Mouse (Mus musculus): Measurements from ENCODE around the gene Llcfc1.
A peak's percentile ranks its signal among the peaks of the same experiment; 100 is the strongest.

Gene Llcfc1

DNA sequence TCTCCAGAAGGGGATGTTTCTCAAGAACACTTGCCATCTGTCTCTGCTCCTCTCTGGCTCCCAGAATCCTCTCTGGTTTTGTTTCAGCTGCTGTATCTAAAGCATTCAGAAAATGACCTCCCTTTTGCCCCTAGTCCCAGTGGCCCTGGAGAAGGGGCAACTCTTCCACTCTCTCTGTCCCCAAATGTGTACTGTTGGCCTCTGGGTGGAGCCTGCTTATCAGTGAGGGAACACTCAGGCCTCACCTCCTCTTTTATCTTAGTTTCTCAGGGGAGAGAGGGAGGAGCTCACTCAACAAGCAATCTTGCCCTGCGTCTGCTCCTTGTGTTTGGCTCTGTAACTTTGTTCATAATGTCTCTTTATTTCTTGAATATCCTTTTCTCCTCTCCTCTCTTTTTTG is 19.9 kb downstream of the Llcfc1 start, which contains the start of gene Kel:
Gene Kel (minus strand): TSS at position 217 of the 400 bp plus-strand sequence.
- DNase-seq (ENCODE audit: low read depth), result peak; percentile 35

DNA sequence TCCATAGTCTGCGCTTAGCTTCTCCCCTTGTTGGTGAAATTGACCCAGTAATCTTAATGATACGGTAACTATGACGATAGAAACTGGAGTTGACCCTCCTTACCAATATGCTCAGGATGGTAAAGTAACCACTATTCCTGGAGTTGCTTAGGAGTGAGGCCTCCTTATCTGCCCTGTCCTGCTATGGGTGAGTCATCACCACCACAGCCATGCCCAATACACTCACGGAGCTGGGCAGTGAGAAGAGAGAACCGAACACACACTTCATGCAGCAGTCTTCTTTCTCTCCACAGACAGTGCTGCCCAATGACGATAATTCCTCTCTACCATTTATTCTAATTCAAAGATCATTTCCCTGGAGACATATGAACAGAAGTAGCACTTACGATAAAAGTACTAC is 22.0 kb downstream of the Llcfc1 start:
- peak; percentile 29 for DNase-seq (ENCODE audit: low read depth)

DNA sequence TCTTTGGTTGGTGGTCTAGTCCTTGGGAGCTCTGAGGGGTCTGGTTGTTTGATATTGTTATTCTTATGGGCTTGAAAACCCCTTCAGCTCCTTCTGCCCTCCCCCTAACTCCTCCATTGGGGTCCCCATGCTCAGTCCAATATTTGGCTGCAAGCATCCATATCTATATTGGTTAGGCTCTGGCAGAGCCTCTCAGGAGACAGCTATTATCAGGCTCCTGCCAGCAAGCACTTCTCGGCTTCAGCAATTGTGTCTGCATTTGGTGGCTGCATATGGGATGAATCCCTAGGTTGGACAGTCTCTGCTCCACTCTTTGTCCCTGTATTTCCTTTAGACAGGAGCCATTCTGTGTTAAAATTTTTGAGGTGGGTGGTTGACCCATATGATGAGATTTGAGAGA is 26.1 kb downstream of the Llcfc1 start:
- DNase-seq (ENCODE audit: low read depth), result no peak

DNA sequence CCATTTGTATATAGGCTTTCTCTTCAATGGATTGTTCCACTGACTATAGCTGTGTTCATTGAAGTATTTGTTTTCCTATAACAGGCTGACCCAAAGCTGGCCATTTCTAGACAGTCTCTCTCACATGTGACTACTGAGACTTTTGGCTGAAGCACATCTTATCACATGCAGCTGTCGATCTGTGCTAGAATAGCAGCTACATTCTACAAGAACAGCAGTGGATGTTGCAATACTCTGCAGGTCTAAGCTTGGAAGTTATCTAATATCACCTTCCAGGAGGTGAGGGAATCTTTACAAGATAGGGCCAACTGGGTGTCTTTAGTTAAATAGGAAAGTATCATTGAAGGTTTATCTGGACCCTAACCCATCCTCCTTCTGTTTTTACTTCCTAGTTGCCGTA is 37.2 kb downstream of the Llcfc1 start:
- DNase-seq (ENCODE audit: low read depth), result no peak

DNA sequence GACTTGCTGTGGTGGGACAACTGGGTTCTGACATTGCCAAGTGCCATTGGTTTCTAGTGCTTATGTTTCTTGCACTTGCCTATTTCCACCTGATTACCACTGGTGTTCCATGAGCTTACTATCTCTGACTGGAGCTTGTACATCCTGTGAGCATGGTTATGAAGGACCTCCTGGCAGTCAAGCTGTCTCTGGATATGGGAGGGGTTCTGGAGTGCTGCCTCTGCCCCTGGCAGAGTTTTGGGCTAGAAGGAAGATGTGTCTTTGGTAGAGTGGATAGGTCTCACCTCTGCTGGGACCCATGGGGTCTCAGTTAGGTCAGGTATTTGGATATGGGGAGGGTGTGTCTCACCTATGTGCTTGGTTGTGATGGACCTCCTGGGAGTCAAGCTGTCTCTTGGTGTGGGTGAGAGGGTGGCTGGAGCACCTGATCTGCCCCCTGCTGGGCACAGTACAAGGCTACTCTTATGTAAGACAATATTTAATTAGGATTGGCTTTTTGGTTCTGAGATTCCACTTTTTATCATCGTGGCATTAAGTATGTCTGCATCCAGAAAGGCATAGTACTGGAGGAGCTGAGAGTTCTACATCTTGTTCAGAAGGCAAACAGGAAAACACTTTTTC is 43.9 kb downstream of the Llcfc1 start:
- no peak for DNase-seq (ENCODE audit: low read depth)

DNA sequence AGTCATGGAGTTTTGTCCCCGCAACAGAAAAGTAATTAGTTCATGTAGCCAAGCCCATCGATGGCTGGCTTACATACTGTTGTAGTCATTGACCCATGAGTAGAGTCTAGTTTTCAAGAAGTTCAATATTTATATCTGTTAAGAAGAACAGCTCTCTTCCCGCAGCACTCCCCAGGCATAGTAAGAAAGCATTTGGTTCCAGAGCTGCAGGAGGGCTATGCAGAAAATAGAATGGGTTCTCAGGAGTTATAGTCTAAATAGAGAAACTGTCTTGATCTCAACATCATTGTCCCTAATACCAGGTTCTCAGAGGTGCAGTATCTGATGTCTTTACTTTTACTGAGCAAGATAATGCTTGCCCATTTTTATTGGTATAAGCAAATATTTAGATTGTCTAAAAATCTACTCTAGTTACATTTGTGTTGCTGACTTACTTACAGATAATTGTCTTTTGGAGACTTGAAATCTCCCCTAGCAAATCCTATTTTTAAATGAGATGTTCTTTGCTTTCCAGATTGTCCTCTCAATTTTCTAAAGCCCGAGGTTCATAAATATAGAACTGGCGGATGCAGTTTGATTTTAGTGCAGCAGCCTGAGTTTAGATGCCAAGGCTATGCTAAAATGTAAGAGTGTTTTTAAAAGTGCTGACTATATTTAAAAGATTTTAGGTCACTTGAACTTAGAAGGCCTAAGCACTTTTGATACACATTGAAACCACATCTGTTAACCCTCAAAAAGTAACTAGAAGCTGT is 50.7 kb downstream of the Llcfc1 start:
- no peak for DNase-seq (ENCODE audit: low read depth)
